Mouse (Mus musculus) kidney, embryonic 15.5 days (tissue): ENCODE data around the gene Pla2g15. TPM values are rescaled to one million over a fixed set of nuclear protein-coding genes. Genes with fewer than 3 reads are reported as not detected.
"Not testable (repeated sequence)": the region's sequence is repeated elsewhere in the genome, so short reads cannot be mapped to it uniquely, and the experiment has no call there.

Experiments
- ATAC-seq: fragments of 200-750 bp; cut with Nextera tagmentation; replicated peaks from 2 replicates; pipeline ENCODE4 v1.8.0; 2017; ENCODE audit warnings: moderate TSS enrichment; ENCODE audit not compliant: low FRiP score
- H3K27ac ChIP-seq: fragments of 300-500 bp; sonication (generic); 2 replicates; pipeline ENCODE4 v1.5.1; 2015; ENCODE audit warnings: mild to moderate bottlenecking, inconsistent platforms
- H3K27me3 ChIP-seq: fragments of 300-500 bp; sonication (generic); 2 replicates; pipeline ENCODE4 v1.6.1; 2015; ENCODE audit warnings: inconsistent platforms
- H3K36me3 ChIP-seq: fragments of 300-500 bp; sonication (generic); 2 replicates; pipeline ENCODE4 v1.6.1; 2015; ENCODE audit warnings: inconsistent platforms
- H3K4me1 ChIP-seq: fragments of 300-500 bp; sonication (generic); 2 replicates; pipeline ENCODE4 v1.6.1; 2015; ENCODE audit warnings: inconsistent platforms
- H3K4me2 ChIP-seq: fragments of 300-500 bp; sonication (generic); 2 replicates; pipeline ENCODE4 v1.6.1; 2015; ENCODE audit warnings: moderate library complexity, mild to moderate bottlenecking, inconsistent platforms
- H3K4me3 ChIP-seq: fragments of 300-500 bp; sonication (generic); replicated peaks from 2 replicates; pipeline ENCODE4 v1.5.1; 2015; ENCODE audit warnings: mild to moderate bottlenecking, inconsistent platforms
- H3K9ac ChIP-seq: fragments of 300-500 bp; sonication (generic); 2 replicates; pipeline ENCODE4 v1.6.1; 2015; ENCODE audit warnings: mild to moderate bottlenecking, inconsistent platforms
- H3K9me3 ChIP-seq: fragments of 300-500 bp; sonication (generic); replicated peaks from 2 replicates; pipeline ENCODE4 v1.6.1; 2016; ENCODE audit warnings: inconsistent platforms
- WGBS: fragments of 180-500 bp; shearing (Covaris S2); methylation state at CpG from one replicate; pipeline ENCODE4 v1.1.7; 2015; ENCODE audit warnings: mixed read lengths; 5-methylcytosine and 5-hydroxymethylcytosine counted together
- polyA plus RNA-seq: library from polyadenylated mRNA; unstranded; fragments of >200 nt; fragmentation: Nextera tagmentation; extraction: Ambion mirVana; gene quantifications from 2 replicates; pipeline ENCODE4 v1.2.1, GENCODE M21; 2015

Pla2g15 gene
- polyA plus RNA-seq, 1 experiment from 2014 or later: 13.9 TPM

DNA sequence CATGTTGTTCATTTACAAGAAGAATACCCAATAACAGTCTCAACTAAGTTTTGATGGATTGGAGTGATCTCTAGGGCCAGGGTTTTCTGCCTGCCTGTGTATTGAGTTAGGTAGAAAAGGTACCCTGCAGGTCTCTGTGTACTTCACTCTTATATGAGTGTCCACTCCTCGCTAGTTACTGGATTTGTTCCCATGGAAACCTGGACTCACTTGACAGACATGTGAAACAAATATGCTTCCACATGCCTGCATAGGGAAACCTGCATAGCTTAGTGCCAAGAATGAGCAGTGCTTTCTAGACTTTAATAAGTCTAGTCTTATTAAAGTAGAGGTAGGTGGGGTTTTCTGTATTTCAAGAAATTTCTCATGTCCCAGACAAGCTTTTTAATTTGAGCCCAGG, 26.7 kb downstream of the Pla2g15 start:
- H3K9ac ChIP-seq: no peak overlapping the region
- H3K36me3 ChIP-seq: peaks cover 17% of the 10 kb centered on the region
- no peak overlapping the region for H3K27ac ChIP-seq
- no peak for ATAC-seq
- H3K4me2 ChIP-seq: no peak overlapping the region
- no peaks in the 10 kb centered on the region for H3K9me3 ChIP-seq
- 23% methylated on average over 1 of the region's 1 CpGs for WGBS
- no peaks in the 10 kb centered on the region for H3K27me3 ChIP-seq
- no peak overlapping the region for H3K4me3 ChIP-seq
- peaks cover 14% of the 10 kb centered on the region for H3K4me1 ChIP-seq

DNA sequence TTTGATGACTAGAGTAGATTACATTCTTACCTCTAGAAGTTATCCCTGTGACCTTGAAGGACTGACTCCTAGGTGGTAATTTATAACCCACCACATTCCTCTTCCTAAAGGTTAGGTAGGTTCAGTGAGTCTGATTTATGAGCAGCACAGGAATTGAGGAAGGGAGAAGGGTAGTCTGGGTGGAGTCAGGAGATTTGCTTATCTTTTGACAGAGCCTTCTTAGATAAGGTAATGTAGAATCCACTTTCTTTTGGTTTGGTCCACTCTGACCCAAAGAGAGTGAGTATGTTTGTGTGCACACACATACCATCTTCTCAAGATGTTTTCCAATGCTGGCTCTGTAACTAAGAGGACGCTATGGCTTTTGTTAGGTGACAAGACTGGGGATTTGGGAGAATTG, 27.4 kb downstream of the Pla2g15 start:
- Histone ChIP-seq H3K27ac (no peak overlapping the region), H3K27me3 (no peaks in the 10 kb centered on the region), H3K9me3 (no peaks in the 10 kb centered on the region), H3K4me3 (no peak overlapping the region), H3K4me2 (no peak overlapping the region), H3K4me1 (peaks cover 14% of the 10 kb centered on the region), H3K9ac (no peak overlapping the region), H3K36me3 (peaks cover 19% of the 10 kb centered on the region)
- no peak for ATAC-seq
- WGBS: 76% methylated on average over 1 of the region's 1 CpGs

DNA sequence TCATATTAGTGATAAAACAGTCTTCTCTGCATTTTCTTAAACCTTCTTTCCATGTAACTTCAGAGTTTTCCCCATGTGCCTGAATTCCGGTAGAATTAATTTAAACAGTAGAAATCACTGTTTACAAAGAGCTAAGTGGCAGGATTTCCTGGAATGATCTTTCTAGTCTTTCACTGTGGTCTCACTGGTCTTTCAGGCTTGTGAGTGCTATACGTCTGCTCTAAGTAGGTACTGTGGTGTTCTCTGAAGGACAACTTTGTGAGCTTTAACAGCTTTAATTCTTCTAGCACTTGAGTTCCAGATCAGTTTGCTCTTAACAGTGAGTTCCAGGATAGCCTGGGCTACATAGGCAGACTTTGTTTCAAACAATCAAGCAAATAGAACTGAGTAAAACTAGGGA, 28.2 kb downstream of the Pla2g15 start:
- no peak for ATAC-seq
- Histone ChIP-seq H3K4me1 (peaks cover 14% of the 10 kb centered on the region), H3K27me3 (no peaks in the 10 kb centered on the region), H3K36me3 (peaks cover 21% of the 10 kb centered on the region), H3K9me3 (no peaks in the 10 kb centered on the region), H3K9ac (no peak overlapping the region), H3K4me2 (no peak overlapping the region), H3K4me3 (no peak overlapping the region), H3K27ac (no peak overlapping the region)
- 74% methylated on average over 2 of the region's 2 CpGs for WGBS

DNA sequence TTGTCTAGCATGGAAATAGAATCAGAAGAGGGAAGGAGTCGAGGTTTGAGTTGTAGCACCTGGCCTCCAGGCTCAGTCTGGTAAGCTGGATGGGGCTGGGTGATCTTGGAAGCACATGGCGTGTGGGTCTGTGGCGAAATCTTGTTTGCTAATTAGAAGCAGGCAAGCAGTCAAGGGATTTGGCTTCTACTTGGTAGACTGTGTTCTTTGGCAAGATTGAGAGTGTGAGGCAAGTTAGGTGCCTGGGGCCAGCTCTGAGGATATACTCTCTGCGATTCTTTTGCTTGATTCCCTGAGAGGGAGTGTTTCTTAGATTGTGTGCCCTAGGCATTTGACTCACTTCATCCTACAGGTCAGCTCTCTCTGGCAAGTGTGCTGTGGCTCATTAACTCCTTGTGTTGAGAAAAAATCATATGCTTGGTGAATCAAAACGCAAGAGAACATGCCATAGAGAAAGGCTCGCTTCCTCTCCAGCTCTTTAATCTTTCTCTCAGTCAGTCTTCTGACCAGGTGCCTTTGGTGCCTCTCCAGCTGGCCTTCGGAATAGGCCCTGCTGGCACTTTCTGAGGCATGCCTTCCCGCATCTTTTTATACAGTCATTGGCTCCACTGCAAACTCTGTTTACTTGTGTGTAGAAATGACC, 35.5 kb downstream of the Pla2g15 start:
- Histone ChIP-seq H3K4me3 (no peak overlapping the region), H3K9me3 (no peaks in the 10 kb centered on the region), H3K9ac (no peak overlapping the region), H3K27me3 (no peaks in the 10 kb centered on the region), H3K27ac (peak overlapping the region; percentile 61), H3K4me2 (no peak overlapping the region), H3K4me1 (peaks cover 13% of the 10 kb centered on the region), H3K36me3 (peaks cover 42% of the 10 kb centered on the region)
- 57% methylated on average over 8 of the region's 8 CpGs for WGBS
- ATAC-seq: no peak

DNA sequence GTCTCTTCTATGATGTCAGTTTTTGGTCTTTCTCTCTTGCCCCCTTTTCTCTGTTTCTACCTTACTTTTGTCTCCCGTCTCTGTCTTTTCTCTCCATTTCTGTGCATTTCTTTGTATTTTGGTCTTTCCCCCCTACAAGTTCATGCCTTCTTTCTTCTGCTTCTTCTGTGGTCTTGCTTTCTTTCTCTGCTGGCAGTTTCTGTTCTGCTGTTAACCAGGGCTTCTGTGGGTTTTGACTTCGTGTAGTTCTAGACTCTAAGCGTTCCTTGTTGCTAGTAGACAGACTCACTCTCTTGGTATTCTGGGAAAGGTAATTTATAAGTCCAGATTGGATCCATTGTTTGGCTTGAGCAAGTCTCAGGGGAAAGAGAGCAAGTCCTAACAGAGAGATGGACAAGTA, 36.2 kb downstream of the Pla2g15 start:
- Histone ChIP-seq H3K9ac (no peak overlapping the region), H3K4me3 (no peak overlapping the region), H3K36me3 (peaks cover 46% of the 10 kb centered on the region), H3K9me3 (no peaks in the 10 kb centered on the region), H3K4me1 (peaks cover 13% of the 10 kb centered on the region), H3K4me2 (no peak overlapping the region), H3K27me3 (no peaks in the 10 kb centered on the region), H3K27ac (peak overlapping the region; percentile 61; the same call in 1 of the 2 replicates)
- whole genome bisulfite sequencing: 94% methylated on average over 3 of the region's 3 CpGs
- no peak for ATAC-seq

DNA sequence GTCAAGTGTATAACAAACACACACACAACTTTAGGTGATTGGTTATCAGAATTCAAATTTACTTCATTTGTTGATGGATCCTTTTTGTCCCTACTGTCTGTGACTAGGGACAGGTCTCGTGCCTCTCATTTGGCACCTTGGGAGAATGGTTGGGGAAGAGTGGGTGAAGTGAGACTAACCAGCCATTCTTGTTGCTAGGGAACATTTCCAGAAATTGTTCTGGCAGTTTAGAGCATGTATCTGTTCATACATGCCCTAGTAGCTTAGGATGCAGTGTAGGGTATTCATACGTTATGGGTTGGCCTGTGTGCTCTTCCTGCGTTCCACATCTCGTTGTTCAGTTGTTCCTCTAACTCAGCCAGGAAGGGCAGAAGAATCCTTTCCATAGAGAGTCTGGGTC, 39.0 kb downstream of the Pla2g15 start:
- Histone ChIP-seq H3K4me2 (no peak overlapping the region), H3K27me3 (no peaks in the 10 kb centered on the region), H3K9ac (no peak overlapping the region), H3K27ac (no peak overlapping the region), H3K36me3 (peaks cover 61% of the 10 kb centered on the region), H3K4me3 (no peak overlapping the region), H3K9me3 (no peaks in the 10 kb centered on the region), H3K4me1 (peaks cover 13% of the 10 kb centered on the region)
- WGBS: 94% methylated on average over 4 of the region's 4 CpGs
- ATAC-seq: no peak

DNA sequence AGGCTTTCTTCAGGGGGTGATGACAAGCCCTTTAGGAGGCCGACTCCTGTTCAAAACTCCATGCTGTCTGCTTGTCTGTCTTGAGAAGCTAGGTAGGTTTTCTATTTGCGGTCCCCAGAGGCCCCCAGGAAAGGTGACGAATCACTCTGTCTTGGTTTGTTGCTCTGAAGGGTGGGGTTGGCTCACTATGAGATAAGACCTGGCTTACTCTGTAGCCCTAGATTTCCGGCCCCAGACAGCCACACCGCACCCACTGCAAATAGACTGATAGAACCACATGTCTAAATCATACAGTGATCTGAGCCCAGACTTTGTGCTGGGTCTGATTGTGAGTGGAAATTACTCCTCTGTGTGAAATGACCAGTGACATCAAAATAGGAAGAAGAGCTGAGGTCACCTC, 41.4 kb downstream of the Pla2g15 start:
- Histone ChIP-seq H3K36me3 (peaks cover 80% of the 10 kb centered on the region), H3K4me2 (no peak overlapping the region), H3K9ac (no peak overlapping the region), H3K27ac (no peak overlapping the region), H3K4me3 (no peak overlapping the region), H3K9me3 (no peaks in the 10 kb centered on the region), H3K27me3 (no peaks in the 10 kb centered on the region), H3K4me1 (no peaks in the 10 kb centered on the region)
- WGBS: 85% methylated on average over 5 of the region's 5 CpGs
- no peak for ATAC-seq

DNA sequence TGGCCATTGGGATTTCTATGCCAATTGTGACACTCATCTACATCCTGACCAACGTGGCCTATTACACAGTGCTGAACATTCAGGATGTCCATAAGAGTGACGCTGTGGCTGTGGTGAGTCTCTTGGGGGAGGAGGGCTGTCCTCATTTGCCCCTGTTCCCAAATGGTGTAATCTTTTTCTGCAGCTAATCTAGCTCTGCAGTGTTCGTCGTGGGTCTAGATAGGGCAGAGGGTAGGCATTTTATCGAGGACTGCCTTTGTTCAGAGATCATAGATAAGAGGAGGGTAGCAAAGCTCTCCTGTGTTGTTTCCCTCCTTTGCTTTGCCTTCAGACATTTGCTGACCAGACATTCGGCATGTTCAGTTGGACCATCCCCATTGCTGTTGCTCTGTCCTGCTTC, 43.0 kb downstream of the Pla2g15 start:
- Histone ChIP-seq H3K9ac (no peak overlapping the region), H3K4me2 (no peak overlapping the region), H3K4me1 (no peaks in the 10 kb centered on the region), H3K27ac (no peak overlapping the region), H3K27me3 (no peaks in the 10 kb centered on the region), H3K9me3 (no peaks in the 10 kb centered on the region), H3K4me3 (no peak overlapping the region), H3K36me3 (peaks cover 80% of the 10 kb centered on the region)
- WGBS: 84% methylated on average over 6 of the region's 6 CpGs
- no peak for ATAC-seq

DNA sequence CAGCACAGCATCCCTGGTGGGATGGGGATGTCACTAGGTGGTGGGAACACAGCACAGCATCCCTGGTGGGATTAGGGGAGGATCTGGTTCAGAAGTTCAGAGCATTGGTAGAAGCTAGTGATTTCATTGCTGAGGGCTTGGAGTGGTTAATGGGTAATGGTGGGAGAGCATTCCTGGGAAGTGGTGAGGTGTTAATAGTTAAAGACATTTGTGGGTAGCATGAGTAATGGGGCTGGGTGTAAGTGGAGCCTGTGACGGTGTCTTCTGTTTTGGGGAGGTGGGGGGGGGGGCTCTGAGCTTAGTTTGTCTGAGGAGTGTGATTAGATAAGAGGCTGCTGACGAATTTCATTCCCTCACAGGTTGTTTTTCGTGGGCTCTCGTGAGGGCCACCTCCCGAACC, 43.9 kb downstream of the Pla2g15 start:
- Histone ChIP-seq H3K9me3 (no peaks in the 10 kb centered on the region), H3K27ac (no peak overlapping the region), H3K9ac (no peak overlapping the region), H3K4me2 (no peak overlapping the region), H3K4me3 (no peak overlapping the region), H3K36me3 (peaks cover 85% of the 10 kb centered on the region), H3K4me1 (no peaks in the 10 kb centered on the region), H3K27me3 (no peaks in the 10 kb centered on the region)
- no peak for ATAC-seq
- 73% methylated on average over 5 of the region's 5 CpGs for WGBS

DNA sequence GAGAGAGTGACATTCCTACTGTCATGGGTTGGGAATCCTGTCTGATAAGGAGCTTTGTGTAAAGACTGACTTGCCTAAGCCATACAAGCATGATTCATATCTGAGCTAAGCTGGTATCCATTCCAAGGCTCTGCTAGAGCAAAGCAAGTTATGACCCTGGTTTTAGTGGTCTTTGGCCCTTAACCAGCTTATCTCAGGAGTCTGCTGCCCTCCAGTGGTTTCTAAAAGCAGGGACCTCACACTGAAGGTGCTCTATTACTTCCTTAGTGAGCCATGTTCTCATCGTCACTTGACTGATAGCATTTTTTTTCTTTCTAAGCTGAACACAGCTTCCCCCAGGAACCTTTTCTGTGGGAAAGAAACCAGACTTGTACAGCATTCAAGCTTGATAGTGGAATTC, 48.5 kb downstream of the Pla2g15 start:
- Histone ChIP-seq H3K4me2 (no peak overlapping the region), H3K9ac (no peak overlapping the region), H3K27me3 (no peaks in the 10 kb centered on the region), H3K4me3 (no peak overlapping the region), H3K27ac (no peak overlapping the region), H3K36me3 (peaks cover 95% of the 10 kb centered on the region), H3K4me1 (no peaks in the 10 kb centered on the region), H3K9me3 (no peaks in the 10 kb centered on the region)
- ATAC-seq: no peak
- WGBS: 17% methylated on average over 1 of the region's 1 CpGs

DNA sequence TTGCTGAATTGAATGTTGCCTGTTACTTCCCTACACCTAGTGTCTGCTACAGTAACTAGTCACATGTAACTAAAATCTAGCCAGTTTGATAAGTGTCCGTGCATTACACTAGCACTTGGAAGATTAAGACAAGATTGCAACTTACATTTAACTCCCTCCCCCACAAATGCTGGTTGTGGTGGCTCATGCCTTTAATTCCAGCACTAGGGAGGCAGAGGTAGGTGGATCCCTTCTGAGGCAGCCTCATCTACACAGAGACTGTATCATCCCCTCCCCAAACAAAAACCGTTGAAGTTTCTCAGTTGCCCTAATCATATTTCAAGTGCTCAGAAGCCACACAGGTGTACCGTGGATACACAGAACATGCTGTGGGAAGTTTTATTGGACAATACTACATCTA, 49.4 kb downstream of the Pla2g15 start:
- not testable (repeated sequence) for H3K4me2 ChIP-seq, H3K27me3 ChIP-seq, H3K4me3 ChIP-seq, H3K9me3 ChIP-seq, H3K4me1 ChIP-seq, ATAC-seq, H3K9ac ChIP-seq, H3K27ac ChIP-seq
- 77% methylated on average over 3 of the region's 3 CpGs for WGBS
- peaks cover 96% of the 10 kb centered on the region for H3K36me3 ChIP-seq

DNA sequence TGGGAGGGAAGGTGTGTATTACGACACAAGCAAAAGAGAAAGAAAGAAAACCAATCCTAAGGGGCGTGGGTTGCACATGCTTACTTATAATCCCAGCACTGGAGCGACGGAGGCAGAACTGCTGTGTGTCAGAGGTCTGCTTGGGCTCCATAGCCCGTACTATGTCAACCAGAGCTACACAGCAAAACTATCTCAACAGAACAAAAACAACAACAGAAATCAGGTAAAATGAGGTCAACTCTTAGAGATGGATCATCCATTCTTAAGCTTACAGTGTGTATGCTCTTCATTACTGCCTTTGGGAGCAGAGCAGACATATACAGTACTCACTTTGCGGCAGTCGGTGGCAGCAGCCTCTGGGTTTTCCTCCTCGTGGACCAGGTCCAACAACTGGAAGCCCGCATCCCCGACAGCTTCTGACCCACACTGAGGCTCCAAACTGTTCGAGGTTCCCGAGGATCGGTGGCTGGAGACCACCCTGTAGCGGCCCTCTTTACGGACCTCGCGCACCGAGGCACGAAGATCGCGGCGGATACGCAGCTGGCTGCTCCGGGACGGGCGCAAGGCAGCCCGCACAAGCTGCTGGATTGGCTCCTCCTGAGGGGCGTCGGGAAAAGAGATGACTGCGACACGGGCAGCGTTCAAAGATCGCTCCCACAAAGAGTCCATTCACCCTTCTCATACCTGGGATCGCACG, 60.0 kb downstream of the Pla2g15 start:
- WGBS: under 1% methylated on average over 35 of the region's 35 CpGs

More for the DNA sequence above, 60.0 kb downstream of the Pla2g15 start:
- Histone ChIP-seq H3K27ac (peak overlapping the region; percentile 97), H3K9ac (peak overlapping the region; percentile 88), H3K4me3 (peak overlapping the region; percentile 87), H3K36me3 (peaks cover 59% of the 10 kb centered on the region), H3K27me3 (no peaks in the 10 kb centered on the region), H3K4me2 (peak overlapping the region; percentile 61), H3K9me3 (no peaks in the 10 kb centered on the region), H3K4me1 (peaks cover 14% of the 10 kb centered on the region)
- peak; percentile 75 for ATAC-seq
